Mouse (Mus musculus) forebrain, embryonic 12.5 days (tissue): ENCODE results near the gene Sdr42e1. TPM values are rescaled to one million over a fixed set of nuclear protein-coding genes. Genes with fewer than 3 reads are reported as not detected.

ENCODE experiments used
- ATAC-seq: fragments of 200-750 bp; cut with Nextera tagmentation; 2 replicates; pipeline ENCODE4 v1.8.0; 2017; ENCODE audit warnings: moderate TSS enrichment; ENCODE audit not compliant: low FRiP score
- H3K27ac ChIP-seq: fragments of 300-500 bp; sonication (generic); 2 replicates; pipeline ENCODE4 v1.5.1; 2016; ENCODE audit warnings: mild to moderate bottlenecking
- H3K27me3 ChIP-seq: fragments of 300-500 bp; sonication (generic); 2 replicates; pipeline ENCODE4 v1.6.1; 2016; ENCODE audit warnings: mild to moderate bottlenecking
- H3K36me3 ChIP-seq: fragments of 300-500 bp; sonication (generic); replicated peaks from 2 replicates; pipeline ENCODE4 v1.6.1; 2016; ENCODE audit warnings: mild to moderate bottlenecking
- H3K4me1 ChIP-seq: fragments of 300-500 bp; sonication (generic); 2 replicates; pipeline ENCODE4 v1.6.1; 2016
- H3K4me2 ChIP-seq: fragments of 300-500 bp; sonication (generic); 2 replicates; pipeline ENCODE4 v1.6.1; 2016; ENCODE audit warnings: mild to moderate bottlenecking, moderate library complexity
- H3K4me3 ChIP-seq: fragments of 300-500 bp; sonication (generic); replicated peaks from 2 replicates; pipeline ENCODE4 v1.5.1; 2016; ENCODE audit warnings: mild to moderate bottlenecking
- H3K9ac ChIP-seq: fragments of 300-500 bp; sonication (generic); 2 replicates; pipeline ENCODE4 v1.6.1; 2016; ENCODE audit warnings: mild to moderate bottlenecking
- H3K9me3 ChIP-seq: fragments of 300-500 bp; sonication (generic); 2 replicates; pipeline ENCODE4 v1.6.1; 2016
- WGBS: fragments of 180-500 bp; shearing (Covaris S2); methylation state at CpG from one replicate; pipeline ENCODE4 v1.1.7; 2016; 5-methylcytosine and 5-hydroxymethylcytosine counted together
- polyA plus RNA-seq: library from polyadenylated mRNA; unstranded; fragments of >200 nt; fragmentation: Nextera tagmentation; extraction: Ambion mirVana; gene quantifications from 2 replicates; pipeline ENCODE4 v1.2.1, GENCODE M21; 2016

The Sdr42e1 gene
- polyA plus RNA-seq, 1 experiment from 2014 or later: 0.50 TPM

- H3K27ac ChIP-seq: no peak overlapping the region
- ATAC-seq: no peak
- no peak overlapping the region for H3K4me2 ChIP-seq
- no peaks in the 10 kb centered on the region for H3K27me3 ChIP-seq
- no peaks in the 10 kb centered on the region for H3K36me3 ChIP-seq
- H3K9me3 ChIP-seq: no peaks in the 10 kb centered on the region
- no peak overlapping the region for H3K9ac ChIP-seq
- no peak overlapping the region for H3K4me3 ChIP-seq
- 100% methylated on average over 1 of the region's 1 CpGs for WGBS
- no peaks in the 10 kb centered on the region for H3K4me1 ChIP-seq
These were observed 21.2 kb downstream of the Sdr42e1 start for GRCm38 (mm10) chr8:117652318-117652717.

- Histone ChIP-seq H3K4me3 (no peak overlapping the region), H3K4me1 (no peaks in the 10 kb centered on the region), H3K9ac (no peak overlapping the region), H3K4me2 (no peak overlapping the region), H3K27me3 (no peaks in the 10 kb centered on the region), H3K36me3 (no peaks in the 10 kb centered on the region), H3K27ac (no peak overlapping the region), H3K9me3 (no peaks in the 10 kb centered on the region)
- ATAC-seq: no peak
- WGBS: 72% methylated on average over 5 of the region's 5 CpGs
These were observed 27.0 kb downstream of the Sdr42e1 start for GRCm38 (mm10) chr8:117646440-117646839.

- no peaks in the 10 kb centered on the region for H3K27me3 ChIP-seq
- H3K4me2 ChIP-seq: no peak overlapping the region
- no peak for ATAC-seq
- H3K4me3 ChIP-seq: no peak overlapping the region
- no peaks in the 10 kb centered on the region for H3K36me3 ChIP-seq
- no peaks in the 10 kb centered on the region for H3K4me1 ChIP-seq
- WGBS: 47% methylated on average over 2 of the region's 2 CpGs
- H3K9ac ChIP-seq: no peak overlapping the region
- H3K9me3 ChIP-seq: no peaks in the 10 kb centered on the region
- H3K27ac ChIP-seq: no peak overlapping the region
These were observed 27.5 kb downstream of the Sdr42e1 start for GRCm38 (mm10) chr8:117646020-117646419.

GRCm38 (mm10) chr8:117645486-117645885, 28.0 kb downstream of the Sdr42e1 start:
- WGBS: 75% methylated on average over 5 of the region's 5 CpGs
- no peaks in the 10 kb centered on the region for H3K9me3 ChIP-seq

GRCm38 (mm10) chr8:117639631-117640030, 33.9 kb downstream of the Sdr42e1 start:
- Histone ChIP-seq H3K9ac (no peak overlapping the region), H3K9me3 (0 out of 2 replicates have a peak, but pooled peaks cover 4% of the 10 kb centered on the region), H3K27ac (no peak overlapping the region), H3K4me2 (no peak overlapping the region), H3K36me3 (no peaks in the 10 kb centered on the region), H3K4me3 (no peak overlapping the region), H3K27me3 (no peaks in the 10 kb centered on the region), H3K4me1 (no peaks in the 10 kb centered on the region)
- no peak for ATAC-seq
- WGBS: 94% methylated on average over 9 of the region's 9 CpGs

More at GRCm38 (mm10) chr8:117645486-117645885, 28.0 kb downstream of the Sdr42e1 start:
- H3K4me2 ChIP-seq: no peak overlapping the region
- H3K4me3 ChIP-seq: no peak overlapping the region
- no peaks in the 10 kb centered on the region for H3K27me3 ChIP-seq
- H3K4me1 ChIP-seq: no peaks in the 10 kb centered on the region
- no peak overlapping the region for H3K27ac ChIP-seq
- no peak overlapping the region for H3K9ac ChIP-seq
- no peaks in the 10 kb centered on the region for H3K36me3 ChIP-seq
- ATAC-seq: no peak

GRCm38 (mm10) chr8:117637462-117637861, 36.0 kb downstream of the Sdr42e1 start:
- Histone ChIP-seq H3K9me3 (0 out of 2 replicates have a peak, but pooled peaks cover 4% of the 10 kb centered on the region), H3K27me3 (no peaks in the 10 kb centered on the region), H3K36me3 (no peaks in the 10 kb centered on the region), H3K4me2 (no peak overlapping the region), H3K4me1 (no peaks in the 10 kb centered on the region), H3K27ac (no peak overlapping the region), H3K9ac (no peak overlapping the region), H3K4me3 (no peak overlapping the region)
- ATAC-seq: no peak
- WGBS: 57% methylated on average over 3 of the region's 3 CpGs

- ATAC-seq: no peak
- no peak overlapping the region for H3K27ac ChIP-seq
- H3K27me3 ChIP-seq: no peaks in the 10 kb centered on the region
- 80% methylated on average over 7 of the region's 7 CpGs for WGBS
- H3K9me3 ChIP-seq: 0 out of 2 replicates have a peak, but pooled peaks cover 4% of the 10 kb centered on the region
- H3K36me3 ChIP-seq: no peaks in the 10 kb centered on the region
- no peak overlapping the region for H3K9ac ChIP-seq
- no peaks in the 10 kb centered on the region for H3K4me1 ChIP-seq
- no peak overlapping the region for H3K4me2 ChIP-seq
- no peak overlapping the region for H3K4me3 ChIP-seq
These were observed 39.1 kb downstream of the Sdr42e1 start for GRCm38 (mm10) chr8:117634406-117634805.

- Histone ChIP-seq H3K4me1 (no peaks in the 10 kb centered on the region), H3K36me3 (no peaks in the 10 kb centered on the region), H3K27ac (no peak overlapping the region), H3K4me2 (no peak overlapping the region), H3K9me3 (0 out of 2 replicates have a peak, but pooled peaks cover 4% of the 10 kb centered on the region), H3K4me3 (no peak overlapping the region), H3K9ac (no peak overlapping the region), H3K27me3 (no peaks in the 10 kb centered on the region)
- no peak for ATAC-seq
- WGBS: 86% methylated on average over 5 of the region's 5 CpGs
These were observed 41.0 kb downstream of the Sdr42e1 start for GRCm38 (mm10) chr8:117632532-117632931.

- H3K9ac ChIP-seq: no peak overlapping the region
- ATAC-seq: no peak
- H3K36me3 ChIP-seq: no peaks in the 10 kb centered on the region
- H3K27me3 ChIP-seq: no peaks in the 10 kb centered on the region
- H3K9me3 ChIP-seq: 0 out of 2 replicates have a peak, but pooled peaks cover 4% of the 10 kb centered on the region
- 0 out of 2 replicates have a peak, but pooled peaks cover 3% of the 10 kb centered on the region for H3K4me1 ChIP-seq
- H3K4me3 ChIP-seq: no peak overlapping the region
- WGBS: 81% methylated on average over 9 of the region's 9 CpGs
- no peak overlapping the region for H3K4me2 ChIP-seq
- no peak overlapping the region for H3K27ac ChIP-seq
These were observed 46.4 kb downstream of the Sdr42e1 start for GRCm38 (mm10) chr8:117627096-117627495.

GRCm38 (mm10) chr8:117626040-117626838, 47.2 kb downstream of the Sdr42e1 start:
- H3K9ac ChIP-seq: no peak overlapping the region
- peak; percentile 23; the same call in 1 of the 2 replicates for ATAC-seq
- H3K36me3 ChIP-seq: no peaks in the 10 kb centered on the region
- H3K4me3 ChIP-seq: no peak overlapping the region
- no peak overlapping the region for H3K27ac ChIP-seq
- 0 out of 2 replicates have a peak, but pooled peaks cover 3% of the 10 kb centered on the region for H3K4me1 ChIP-seq
- no peaks in the 10 kb centered on the region for H3K27me3 ChIP-seq
- 71% methylated on average over 11 of the region's 14 CpGs for WGBS
- 0 out of 2 replicates have a peak, but pooled peaks cover 4% of the 10 kb centered on the region for H3K9me3 ChIP-seq
- no peak overlapping the region for H3K4me2 ChIP-seq

GRCm38 (mm10) chr8:117612861-117613260, 60.6 kb downstream of the Sdr42e1 start:
- peaks cover 8% of the 10 kb centered on the region; the same call in 1 of the 2 replicates for H3K9me3 ChIP-seq
- H3K27ac ChIP-seq: no peak overlapping the region
- peaks cover 3% of the 10 kb centered on the region; the same call in 1 of the 2 replicates for H3K36me3 ChIP-seq
- H3K4me3 ChIP-seq: no peak overlapping the region
- H3K4me2 ChIP-seq: no peak overlapping the region
- 91% methylated on average over 12 of the region's 12 CpGs for WGBS
- no peaks in the 10 kb centered on the region for H3K27me3 ChIP-seq
- ATAC-seq: no peak
- no peak overlapping the region for H3K9ac ChIP-seq
- H3K4me1 ChIP-seq: no peaks in the 10 kb centered on the region
